In genomic region chr13:110237209-110237935, GRCm38 (mm10) we compare ENCODE assay signal across 10 mouse cellular contexts. TPM values are rescaled to one million over a fixed set of nuclear protein-coding genes. Genes with fewer than 3 reads are reported as not detected.
DNase-seq lines count a peak whose midpoint lies in the region; ATAC-seq and TF ChIP-seq lines count a peak whose summit lies in the region.
"Had no signal": no experiment of that assay in that cellular context is flagged by ENCODE, and none has a peak within 500 bp of the region (broad histone marks: within the 10 kb centered on the region; RNA-seq: fewer than 3 reads in every experiment).

No protein-coding gene starts in this region.

- no peaks in the 10 kb centered on the region for H3K27me3 ChIP-seq in limb, embryonic 14.5 days (ENCODE audit: control insufficient read depth, insufficient read depth, low read length)
- no peaks in the 10 kb centered on the region for H3K27me3 ChIP-seq in limb, embryonic 10.5 days (ENCODE audit: low read depth, poor library complexity, severe bottlenecking)
- no peaks in the 10 kb centered on the region for H3K27me3 ChIP-seq in forebrain, embryonic 14.5 days (replicated peaks; ENCODE audit: control insufficient read depth, insufficient read depth, low read length)
- H3K27me3 ChIP-seq in lung, embryonic 15.5 days, result no peaks in the 10 kb centered on the region
- H3K27me3 ChIP-seq: embryonic facial prominence, embryonic 15.5 days had no signal

- TF ChIP-seq POLR2A in limb, embryonic 14.5 days (IDR thresholded peaks at IDR 0.05; ENCODE audit: borderline replicate concordance, extremely low read depth, insufficient read depth, insufficient read length), result no peak

- DNase-seq in limb, embryonic 14.5 days (ENCODE audit: low spot score), result peak; percentile 11
- no peak for DNase-seq in limb, embryonic 10.5 days (ENCODE audit: low spot score)
- DNase-seq in forebrain, embryonic 14.5 days (ENCODE audit: low spot score), result peak; percentile 43
- DNase-seq in skeletal muscle tissue, adult 2 months (ENCODE audit: low read depth, low spot score), result peak; percentile 7
- DNase-seq in adrenal gland, adult 8-10 months, result no peak
- no peak for DNase-seq in right cerebral cortex, postnatal 25 days
- DNase-seq in testis, postnatal 10 days (ENCODE audit: low spot score), result no peak

- no peaks in the 10 kb centered on the region for H3K36me3 ChIP-seq in limb, embryonic 14.5 days (ENCODE audit: control insufficient read depth, insufficient read depth, low read length)
- no peaks in the 10 kb centered on the region for H3K36me3 ChIP-seq in limb, embryonic 10.5 days
- no peaks in the 10 kb centered on the region for H3K36me3 ChIP-seq in forebrain, embryonic 14.5 days (ENCODE audit: control insufficient read depth, insufficient read depth, low read length)
- no peaks in the 10 kb centered on the region for H3K36me3 ChIP-seq in lung, embryonic 15.5 days
- H3K36me3 ChIP-seq: embryonic facial prominence, embryonic 15.5 days had no signal

- 0 out of 2 replicates have a peak, but pooled peaks cover 4% of the 10 kb centered on the region for H3K4me1 ChIP-seq in limb, embryonic 14.5 days (ENCODE audit: control insufficient read depth, insufficient read depth, low read length)
- peaks cover 11% of the 10 kb centered on the region; the same call in 1 of the 2 replicates for H3K4me1 ChIP-seq in limb, embryonic 10.5 days
- peaks cover 19% of the 10 kb centered on the region for H3K4me1 ChIP-seq in forebrain, embryonic 14.5 days (ENCODE audit: control insufficient read depth, insufficient read depth, low read length)
- peaks cover 14% of the 10 kb centered on the region for H3K4me1 ChIP-seq in lung, embryonic 15.5 days

- H3K4me2 ChIP-seq in limb, embryonic 14.5 days (replicated peaks; ENCODE audit: low read depth, low read length, severe bottlenecking), result no peak overlapping the region
- no peak overlapping the region; the same call in 1 of the 2 replicates for H3K4me2 ChIP-seq in forebrain, embryonic 14.5 days (ENCODE audit: low read length)
- peak overlapping the region; percentile 14; the same call in 1 of the 2 replicates for H3K4me2 ChIP-seq in lung, embryonic 15.5 days
- H3K4me2 ChIP-seq: embryonic facial prominence, embryonic 15.5 days had no signal

- no peak overlapping the region for H3K9ac ChIP-seq in limb, embryonic 14.5 days (ENCODE audit: low read depth, low read length, severe bottlenecking)
- no peak overlapping the region for H3K9ac ChIP-seq in forebrain, embryonic 14.5 days (ENCODE audit: low read length)
- H3K9ac ChIP-seq in lung, embryonic 15.5 days, result no peak overlapping the region
- H3K9ac ChIP-seq: embryonic facial prominence, embryonic 15.5 days had no signal

- no peak for ATAC-seq in limb, embryonic 14.5 days (ENCODE audit: low FRiP score, low read depth)
- ATAC-seq in forebrain, embryonic 14.5 days, result peak; percentile 56
- ATAC-seq in lung, embryonic 15.5 days (ENCODE audit: borderline replicate concordance, extremely low read depth, low FRiP score, low TSS enrichment), result peak; percentile 57; the same call in 1 of the 2 replicates

- no peaks in the 10 kb centered on the region for H3K9me3 ChIP-seq in limb, embryonic 14.5 days (ENCODE audit: control insufficient read depth, low read length)
- no peaks in the 10 kb centered on the region for H3K9me3 ChIP-seq in limb, embryonic 10.5 days (replicated peaks)
- no peaks in the 10 kb centered on the region for H3K9me3 ChIP-seq in forebrain, embryonic 14.5 days (replicated peaks; ENCODE audit: control insufficient read depth, low read length)
- no peaks in the 10 kb centered on the region for H3K9me3 ChIP-seq in lung, embryonic 15.5 days
- H3K9me3 ChIP-seq: embryonic facial prominence, embryonic 15.5 days had no signal

- no peak overlapping the region for H3K4me3 ChIP-seq in limb, embryonic 14.5 days (replicated peaks; ENCODE audit: low read length)
- no peak overlapping the region for H3K4me3 ChIP-seq in limb, embryonic 10.5 days
- H3K4me3 ChIP-seq in forebrain, embryonic 14.5 days (ENCODE audit: low read depth, low read length), result no peak overlapping the region
- no peak overlapping the region for H3K4me3 ChIP-seq in lung, embryonic 15.5 days
- H3K4me3 ChIP-seq: embryonic facial prominence, embryonic 15.5 days had no signal

- WGBS in limb, embryonic 14.5 days, result 28% methylated on average over 10 of the region's 10 CpGs
- 46% methylated on average over 10 of the region's 10 CpGs for WGBS in limb, embryonic 10.5 days
- WGBS in forebrain, embryonic 14.5 days, result 33% methylated on average over 10 of the region's 10 CpGs
- 7% methylated on average over 10 of the region's 10 CpGs for WGBS in lung, embryonic 15.5 days

- H3K27ac ChIP-seq in limb, embryonic 14.5 days (replicated peaks; ENCODE audit: low read depth, low read length), result no peak overlapping the region
- no peak overlapping the region for H3K27ac ChIP-seq in limb, embryonic 10.5 days
- peak overlapping the region; percentile 39; the same call in 1 of the 2 replicates for H3K27ac ChIP-seq in forebrain, embryonic 14.5 days (ENCODE audit: low read depth, low read length)
- no peak overlapping the region for H3K27ac ChIP-seq in lung, embryonic 15.5 days
- H3K27ac ChIP-seq: embryonic facial prominence, embryonic 15.5 days had no signal

RNA-seq across cellular contexts. Expression of gene Rab3c, which starts 43.4 kb away (rescaled TPM):
- 0.14 and 0.31 TPM in 2 replicates for polyA plus RNA-seq in limb, embryonic 14.5 days (2012; rRNA removed)
- polyA plus RNA-seq in limb, embryonic 14.5 days (2014; fragmentation: Nextera tagmentation; extraction: Ambion mirVana), result 0.03 and 0.15 TPM in 2 replicates
- 0.28 and 0.31 TPM in 2 replicates for polyA plus RNA-seq in limb, embryonic 10.5 days (2016; fragmentation: Nextera tagmentation; extraction: Ambion mirVana)
- polyA plus RNA-seq in forebrain, embryonic 14.5 days (2014; fragmentation: Nextera tagmentation; extraction: Ambion mirVana), result 66.0 and 103 TPM in 2 replicates
- 2.4 and 2.5 TPM in 2 replicates for polyA plus RNA-seq in lung, embryonic 15.5 days (2015; fragmentation: Nextera tagmentation; extraction: Ambion mirVana)
- 10 to 100 TPM; 36.2 to 60.8 (median 47.7) TPM for total RNA-seq in adrenal gland, adult 8-10 months (2022)
- total RNA-seq: MEL had no signal

Comparison
In these comparisons a context has a peak if more than half of its experiments do, and no peak if none do; other contexts are left out.
1. DNase-seq: peak in limb, embryonic 14.5 days (single experiment), forebrain, embryonic 14.5 days (single experiment) and skeletal muscle tissue, adult 2 months (single experiment); none in limb, embryonic 10.5 days (single experiment), adrenal gland, adult 8-10 months (single experiment), right cerebral cortex, postnatal 25 days (single experiment) and testis, postnatal 10 days (single experiment).
2. RNA of gene Rab3c, which starts 43.4 kb away (polyA plus RNA-seq): 66.0 to 103 TPM in forebrain, embryonic 14.5 days; 2.4 to 2.5 TPM in lung, embryonic 15.5 days, 0.03 to 0.31 TPM in limb, embryonic 14.5 days and 0.28 to 0.31 TPM in limb, embryonic 10.5 days; every median in the first group is over 10 times any median in the second.